Mouse (Mus musculus): ENCODE measurements around the gene Mcub. TPM values are rescaled to one million over a fixed set of nuclear protein-coding genes. Genes with fewer than 3 reads are reported as not detected.

The Mcub gene
- polyA plus RNA-seq, 1 experiment from 2014 or later: 3.5 TPM

DNA sequence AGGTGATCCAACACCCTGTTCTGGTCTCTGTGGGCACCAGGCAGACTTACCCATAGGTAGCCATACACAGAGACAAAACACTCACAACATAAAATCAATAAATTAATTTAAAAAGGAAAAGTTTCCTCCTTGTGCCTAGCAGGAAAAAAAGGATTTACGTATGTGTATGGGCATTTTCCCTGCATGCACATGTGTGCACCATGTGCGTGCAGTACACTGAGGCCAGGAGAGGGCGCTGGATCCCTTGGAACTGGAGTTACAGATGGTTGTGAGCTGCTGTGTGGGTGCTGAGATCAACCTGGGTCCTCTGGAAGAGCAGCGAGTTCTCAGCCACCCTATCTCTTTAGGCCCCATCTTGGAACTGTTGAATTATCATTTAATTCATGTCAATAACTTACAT lies 15.3 kb upstream of the Mcub start:
- 86% methylated on average over 4 of the region's 4 CpGs for WGBS
- H3K9me3 ChIP-seq (ENCODE audit: control insufficient read depth, low read length): no peaks in the 10 kb centered on the region
- no peaks in the 10 kb centered on the region for H3K27me3 ChIP-seq (replicated peaks; ENCODE audit: control insufficient read depth, insufficient read depth, low read length)
- no peak overlapping the region for H3K27ac ChIP-seq (ENCODE audit: low read depth, low read length)
- peaks cover 55% of the 10 kb centered on the region for H3K36me3 ChIP-seq (ENCODE audit: control insufficient read depth, insufficient read depth, low read length)
- no peak overlapping the region for H3K4me3 ChIP-seq (ENCODE audit: low read depth, low read length)
- H3K4me2 ChIP-seq: no peak overlapping the region
- H3K9ac ChIP-seq (ENCODE audit: low read depth, low read length): no peak overlapping the region
- no peak for ATAC-seq (replicated peaks; ENCODE audit: low FRiP score)
- DNase-seq (ENCODE audit: low spot score): no peak
- H3K4me1 ChIP-seq (replicated peaks; ENCODE audit: control insufficient read depth, insufficient read depth, low read length): no peaks in the 10 kb centered on the region

DNA sequence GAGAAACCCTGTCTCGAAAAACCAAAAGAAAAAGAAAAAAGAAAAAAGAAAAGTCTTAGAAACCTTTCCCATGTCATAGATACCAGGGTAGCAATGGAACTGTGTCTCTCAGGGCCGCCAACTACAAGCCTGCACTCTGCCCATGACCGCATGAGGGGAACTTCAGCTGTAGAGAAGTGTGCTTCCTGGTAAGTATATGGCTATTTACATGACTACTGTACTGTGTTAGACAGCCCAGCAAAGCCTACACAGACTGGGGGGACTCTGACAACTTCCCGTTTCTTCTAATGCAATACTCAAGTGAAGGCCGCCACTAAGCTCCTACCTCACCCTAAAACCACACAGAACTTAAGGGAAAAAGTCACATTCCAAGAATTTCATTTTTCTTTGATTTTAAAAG lies 14.8 kb upstream of the Mcub start:
- 88% methylated on average over 5 of the region's 5 CpGs for WGBS
- ATAC-seq (replicated peaks; ENCODE audit: low FRiP score): no peak
- Histone ChIP-seq H3K9ac (ENCODE audit: low read depth, low read length) (no peak overlapping the region), H3K27me3 (replicated peaks; ENCODE audit: control insufficient read depth, insufficient read depth, low read length) (no peaks in the 10 kb centered on the region), H3K27ac (ENCODE audit: low read depth, low read length) (no peak overlapping the region), H3K4me3 (ENCODE audit: low read depth, low read length) (no peak overlapping the region), H3K4me1 (replicated peaks; ENCODE audit: control insufficient read depth, insufficient read depth, low read length) (no peaks in the 10 kb centered on the region), H3K36me3 (ENCODE audit: control insufficient read depth, insufficient read depth, low read length) (peaks cover 50% of the 10 kb centered on the region), H3K4me2 (no peak overlapping the region), H3K9me3 (ENCODE audit: control insufficient read depth, low read length) (no peaks in the 10 kb centered on the region)
- DNase-seq (ENCODE audit: low spot score): no peak

DNA sequence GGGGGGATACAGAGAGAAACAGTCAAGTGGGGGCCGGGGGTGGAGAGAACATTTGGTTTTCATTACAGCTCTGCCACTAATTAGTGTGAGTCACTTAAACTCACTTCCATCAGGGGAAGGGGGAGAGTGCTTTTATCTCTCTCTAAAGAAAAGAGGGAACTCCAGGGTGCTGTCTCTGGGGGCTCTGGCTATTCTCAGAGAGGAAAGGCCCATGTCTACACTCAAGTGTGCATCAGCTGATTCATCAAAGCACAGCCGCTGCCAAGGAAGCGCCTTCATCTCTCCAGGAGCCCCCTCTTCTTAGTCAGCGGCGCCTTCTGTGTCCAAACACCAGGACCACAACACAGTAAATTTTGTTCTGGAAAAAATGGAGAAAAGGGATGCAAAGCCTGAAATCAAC lies 12.3 kb upstream of the Mcub start:
- H3K4me1 ChIP-seq (replicated peaks; ENCODE audit: control insufficient read depth, insufficient read depth, low read length): no peaks in the 10 kb centered on the region
- peaks cover 28% of the 10 kb centered on the region for H3K36me3 ChIP-seq (ENCODE audit: control insufficient read depth, insufficient read depth, low read length)
- no peak overlapping the region for H3K27ac ChIP-seq (ENCODE audit: low read depth, low read length)
- H3K4me2 ChIP-seq: no peak overlapping the region
- H3K9ac ChIP-seq (ENCODE audit: low read depth, low read length): no peak overlapping the region
- no peaks in the 10 kb centered on the region for H3K9me3 ChIP-seq (ENCODE audit: control insufficient read depth, low read length)
- ATAC-seq (replicated peaks; ENCODE audit: low FRiP score) (no peak), DNase-seq (ENCODE audit: low spot score) (no peak)
- H3K4me3 ChIP-seq (ENCODE audit: low read depth, low read length): no peak overlapping the region
- WGBS: 71% methylated on average over 5 of the region's 5 CpGs
- no peaks in the 10 kb centered on the region for H3K27me3 ChIP-seq (replicated peaks; ENCODE audit: control insufficient read depth, insufficient read depth, low read length)

DNA sequence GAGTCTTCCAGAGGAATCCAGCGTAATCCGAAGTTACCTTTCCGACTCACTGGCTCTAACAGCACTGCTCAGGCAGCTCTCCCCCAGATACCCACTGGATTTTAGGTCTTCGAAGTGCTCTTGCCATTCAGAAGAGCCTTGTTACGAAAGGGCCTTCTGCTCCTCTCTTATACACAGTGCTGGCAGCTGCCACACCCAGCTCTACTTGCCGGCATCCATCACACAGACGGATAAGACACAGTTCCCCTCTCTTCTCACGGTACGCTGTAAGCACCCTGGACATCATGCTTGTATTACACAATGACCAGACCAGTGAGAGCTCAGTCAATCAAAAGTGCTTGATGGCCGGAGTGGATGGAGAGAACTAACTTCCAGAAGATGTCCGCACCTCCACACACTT lies 11.8 kb upstream of the Mcub start:
- Histone ChIP-seq H3K36me3 (ENCODE audit: control insufficient read depth, insufficient read depth, low read length) (peaks cover 23% of the 10 kb centered on the region), H3K4me3 (ENCODE audit: low read depth, low read length) (no peak overlapping the region), H3K27me3 (replicated peaks; ENCODE audit: control insufficient read depth, insufficient read depth, low read length) (no peaks in the 10 kb centered on the region), H3K4me1 (replicated peaks; ENCODE audit: control insufficient read depth, insufficient read depth, low read length) (no peaks in the 10 kb centered on the region), H3K27ac (ENCODE audit: low read depth, low read length) (no peak overlapping the region), H3K9ac (ENCODE audit: low read depth, low read length) (no peak overlapping the region), H3K9me3 (ENCODE audit: control insufficient read depth, low read length) (no peaks in the 10 kb centered on the region), H3K4me2 (no peak overlapping the region)
- DNase-seq (ENCODE audit: low spot score): no peak
- WGBS: 77% methylated on average over 11 of the region's 11 CpGs
- ATAC-seq (replicated peaks; ENCODE audit: low FRiP score): no peak

DNA sequence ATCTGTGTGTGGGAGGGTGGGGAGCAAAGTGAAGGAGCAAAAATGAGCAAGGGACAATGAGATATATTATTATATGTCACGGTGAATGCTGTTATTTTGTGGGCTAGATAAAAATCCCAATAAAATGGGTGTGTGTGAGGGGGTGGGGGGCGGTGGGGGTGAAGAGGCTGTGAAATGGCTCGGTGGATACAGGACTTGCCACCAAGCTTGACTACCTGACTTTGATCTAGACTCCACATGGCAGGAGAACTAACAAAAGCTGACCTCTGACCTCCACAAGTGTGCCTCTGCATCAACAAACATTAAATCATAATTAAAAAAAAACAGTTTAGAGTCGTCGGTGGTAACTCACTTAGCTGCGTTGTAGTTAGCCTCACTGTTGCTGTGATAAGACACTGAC lies 9.5 kb upstream of the Mcub start:
- no peaks in the 10 kb centered on the region for H3K9me3 ChIP-seq (ENCODE audit: control insufficient read depth, low read length)
- WGBS: 51% methylated on average over 6 of the region's 6 CpGs
- H3K27me3 ChIP-seq (replicated peaks; ENCODE audit: control insufficient read depth, insufficient read depth, low read length): no peaks in the 10 kb centered on the region
- H3K4me2 ChIP-seq: no peak overlapping the region
- no peak for DNase-seq (ENCODE audit: low spot score)
- H3K4me1 ChIP-seq (replicated peaks; ENCODE audit: control insufficient read depth, insufficient read depth, low read length): no peaks in the 10 kb centered on the region
- peaks cover 10% of the 10 kb centered on the region; the same call in 1 of the 2 replicates for H3K36me3 ChIP-seq (ENCODE audit: control insufficient read depth, insufficient read depth, low read length)
- no peak overlapping the region for H3K9ac ChIP-seq (ENCODE audit: low read depth, low read length)
- no peak overlapping the region for H3K27ac ChIP-seq (ENCODE audit: low read depth, low read length)
- H3K4me3 ChIP-seq (ENCODE audit: low read depth, low read length): no peak overlapping the region
- ATAC-seq (replicated peaks; ENCODE audit: low FRiP score): no peak

DNA sequence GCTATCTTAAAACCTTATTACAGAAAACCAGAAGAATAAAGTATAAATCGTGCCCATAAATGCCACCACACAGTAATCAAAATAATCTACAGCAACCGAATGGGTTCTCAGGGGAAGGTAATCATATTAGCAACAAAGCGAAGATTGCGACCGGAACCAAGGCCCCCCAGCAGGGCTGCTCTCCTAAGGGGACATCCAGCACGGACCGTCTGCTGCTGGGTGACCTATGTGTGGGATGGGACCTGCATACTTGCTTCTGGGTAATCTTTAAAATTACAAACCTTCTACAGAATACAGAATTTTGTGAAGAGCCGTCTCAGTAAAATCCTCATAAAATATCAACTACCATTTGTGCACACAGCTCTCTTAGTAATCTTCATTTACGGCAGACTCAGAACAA lies 8.7 kb upstream of the Mcub start:
- Histone ChIP-seq H3K4me1 (replicated peaks; ENCODE audit: control insufficient read depth, insufficient read depth, low read length) (no peaks in the 10 kb centered on the region), H3K36me3 (ENCODE audit: control insufficient read depth, insufficient read depth, low read length) (peaks cover 10% of the 10 kb centered on the region; the same call in 1 of the 2 replicates), H3K27me3 (replicated peaks; ENCODE audit: control insufficient read depth, insufficient read depth, low read length) (no peaks in the 10 kb centered on the region), H3K9ac (ENCODE audit: low read depth, low read length) (no peak overlapping the region), H3K27ac (ENCODE audit: low read depth, low read length) (no peak overlapping the region), H3K4me2 (no peak overlapping the region), H3K9me3 (ENCODE audit: control insufficient read depth, low read length) (no peaks in the 10 kb centered on the region), H3K4me3 (ENCODE audit: low read depth, low read length) (no peak overlapping the region)
- DNase-seq (ENCODE audit: low spot score): no peak
- 88% methylated on average over 9 of the region's 9 CpGs for WGBS
- ATAC-seq (replicated peaks; ENCODE audit: low FRiP score): no peak

DNA sequence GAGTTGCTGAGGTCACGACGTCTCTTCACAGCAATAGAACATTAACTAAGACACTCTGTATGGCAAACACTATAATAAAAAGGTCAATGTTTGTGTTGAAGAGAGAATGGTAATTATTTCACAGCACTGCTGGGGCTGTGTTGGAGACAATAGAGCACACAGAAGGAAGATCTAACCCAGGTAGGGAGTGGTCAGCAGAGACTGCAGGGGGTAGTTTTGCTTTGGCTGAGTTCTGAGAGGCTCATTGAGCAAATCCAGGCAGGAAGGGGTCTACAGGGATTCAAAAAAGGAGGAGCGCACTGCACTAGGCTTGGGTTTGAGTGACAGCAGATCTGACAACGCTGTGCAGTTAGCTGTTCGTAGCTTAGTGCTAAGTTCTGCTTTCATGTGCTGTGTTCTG lies 6.3 kb upstream of the Mcub start:
- DNase-seq (ENCODE audit: low spot score) (no peak), ATAC-seq (replicated peaks; ENCODE audit: low FRiP score) (no peak)
- H3K27me3 ChIP-seq (replicated peaks; ENCODE audit: control insufficient read depth, insufficient read depth, low read length): peaks cover 3% of the 10 kb centered on the region; the same call in 1 of the 2 replicates

DNA sequence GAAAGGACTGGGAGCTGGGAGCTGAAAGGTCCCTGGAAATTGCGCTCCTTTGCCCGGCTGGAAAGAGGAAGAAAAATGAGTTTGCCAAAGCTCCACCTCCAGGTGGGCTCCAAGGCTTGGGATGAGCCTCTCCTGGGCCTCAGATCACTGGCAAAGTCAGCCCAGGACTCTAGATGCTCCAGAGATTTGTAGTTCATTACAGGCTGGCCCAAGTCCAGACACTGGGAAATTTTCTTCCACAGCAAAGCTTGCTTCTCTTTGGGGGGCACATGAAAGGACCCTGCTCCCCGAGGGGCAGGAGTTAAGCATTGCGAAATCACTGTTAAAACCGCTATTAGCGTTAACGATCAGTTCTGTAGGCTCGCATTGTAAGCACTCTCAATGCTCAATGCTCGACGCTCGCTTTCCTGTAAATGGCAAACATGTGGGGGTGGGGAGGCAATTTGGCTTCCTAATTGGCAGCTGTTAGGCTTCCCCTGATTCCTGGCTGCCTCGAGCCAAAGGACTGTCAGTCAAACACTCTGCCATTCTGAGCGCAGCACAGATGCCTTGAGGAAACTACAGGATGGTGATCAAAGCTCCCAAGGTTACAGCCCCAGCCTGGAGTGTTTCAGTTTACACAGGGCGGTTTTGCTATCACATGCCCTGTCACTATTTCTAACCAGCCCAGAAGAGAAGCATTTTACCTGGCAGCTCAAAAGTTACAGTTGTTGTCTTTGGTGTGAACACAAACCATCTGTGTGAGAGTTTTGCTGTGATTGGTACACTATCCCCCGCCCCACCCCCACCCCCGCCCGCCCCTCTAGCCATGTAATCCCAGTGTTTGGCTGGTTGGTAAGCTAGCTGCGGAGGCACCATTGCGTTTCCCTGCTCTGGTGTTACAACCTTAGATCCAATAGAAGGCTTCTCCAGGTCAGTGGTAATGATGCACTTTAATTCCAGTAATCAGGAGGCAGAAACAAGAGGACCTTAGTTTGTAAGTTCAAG lies 816 bp upstream of the Mcub start:
- Histone ChIP-seq H3K27me3 (replicated peaks; ENCODE audit: control insufficient read depth, insufficient read depth, low read length) (peaks cover 29% of the 10 kb centered on the region), H3K9me3 (ENCODE audit: control insufficient read depth, low read length) (no peaks in the 10 kb centered on the region), H3K9ac (ENCODE audit: low read depth, low read length) (no peak overlapping the region), H3K4me1 (replicated peaks; ENCODE audit: control insufficient read depth, insufficient read depth, low read length) (peaks cover 10% of the 10 kb centered on the region), H3K27ac (ENCODE audit: low read depth, low read length) (no peak overlapping the region), H3K4me3 (ENCODE audit: low read depth, low read length) (peak overlapping the region; percentile 58), H3K4me2 (peak overlapping the region; percentile 94), H3K36me3 (ENCODE audit: control insufficient read depth, insufficient read depth, low read length) (no peaks in the 10 kb centered on the region)
- WGBS: 14% methylated on average over 19 of the region's 19 CpGs
- DNase-seq (ENCODE audit: low spot score): no peak
- no peak for ATAC-seq (replicated peaks; ENCODE audit: low FRiP score)

More for the DNA sequence above, 6.3 kb upstream of the Mcub start:
- 77% methylated on average over 5 of the region's 5 CpGs for WGBS
- Histone ChIP-seq H3K4me2 (no peak overlapping the region), H3K4me1 (replicated peaks; ENCODE audit: control insufficient read depth, insufficient read depth, low read length) (no peaks in the 10 kb centered on the region), H3K9me3 (ENCODE audit: control insufficient read depth, low read length) (no peaks in the 10 kb centered on the region), H3K36me3 (ENCODE audit: control insufficient read depth, insufficient read depth, low read length) (no peaks in the 10 kb centered on the region), H3K4me3 (ENCODE audit: low read depth, low read length) (no peak overlapping the region), H3K9ac (ENCODE audit: low read depth, low read length) (no peak overlapping the region), H3K27ac (ENCODE audit: low read depth, low read length) (no peak overlapping the region)

DNA sequence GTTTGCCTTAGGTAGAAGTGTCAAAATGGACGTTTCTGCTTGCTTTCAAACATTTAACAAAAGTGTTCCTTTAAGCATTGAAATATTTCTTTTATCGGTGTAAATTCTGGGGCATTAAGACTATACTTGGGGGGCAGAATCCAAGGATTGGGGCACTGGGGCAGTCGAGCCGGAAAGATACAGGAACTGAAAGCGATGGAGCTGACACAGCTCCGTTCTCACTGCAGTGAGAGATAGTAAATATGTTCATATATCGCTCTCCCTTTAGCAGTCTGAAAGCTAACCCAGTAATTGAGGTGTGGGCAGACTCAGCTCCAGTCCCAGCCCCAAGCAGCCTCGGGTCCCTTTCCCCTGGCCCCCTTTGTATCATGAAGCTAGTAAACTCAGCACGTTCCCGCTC lies 975 bp downstream of the Mcub start:
- Histone ChIP-seq H3K27me3 (replicated peaks; ENCODE audit: control insufficient read depth, insufficient read depth, low read length) (peaks cover 29% of the 10 kb centered on the region), H3K9me3 (ENCODE audit: control insufficient read depth, low read length) (no peaks in the 10 kb centered on the region), H3K36me3 (ENCODE audit: control insufficient read depth, insufficient read depth, low read length) (no peaks in the 10 kb centered on the region), H3K27ac (ENCODE audit: low read depth, low read length) (no peak overlapping the region), H3K4me1 (replicated peaks; ENCODE audit: control insufficient read depth, insufficient read depth, low read length) (peaks cover 10% of the 10 kb centered on the region), H3K4me2 (peak overlapping the region; percentile 94), H3K9ac (ENCODE audit: low read depth, low read length) (no peak overlapping the region), H3K4me3 (ENCODE audit: low read depth, low read length) (peak overlapping the region; percentile 58)
- no peak for ATAC-seq (replicated peaks; ENCODE audit: low FRiP score)
- no peak for DNase-seq (ENCODE audit: low spot score)
- WGBS: 32% methylated on average over 10 of the region's 10 CpGs
